Mouse (Mus musculus) 416B (cell line): Measurements from ENCODE around the gene Rasl12.

Source experiments
- DNase-seq: peaks from one replicate; pipeline ENCODE4 v3.0.0; 2011; ENCODE audit warnings: low read depth

The Rasl12 gene

GRCm38 (mm10) chr9:65398279-65398678 is at the start of gene Rasl12:
Rasl12 (plus strand) TSS chr9:65398506.
- no peak for DNase-seq

GRCm38 (mm10) chr9:65353251-65353650 is 45.1 kb upstream of the Rasl12 start:
- peak; percentile 55 for DNase-seq

GRCm38 (mm10) chr9:65356561-65356960 is 41.7 kb upstream of the Rasl12 start:
- DNase-seq = no peak

DNA sequence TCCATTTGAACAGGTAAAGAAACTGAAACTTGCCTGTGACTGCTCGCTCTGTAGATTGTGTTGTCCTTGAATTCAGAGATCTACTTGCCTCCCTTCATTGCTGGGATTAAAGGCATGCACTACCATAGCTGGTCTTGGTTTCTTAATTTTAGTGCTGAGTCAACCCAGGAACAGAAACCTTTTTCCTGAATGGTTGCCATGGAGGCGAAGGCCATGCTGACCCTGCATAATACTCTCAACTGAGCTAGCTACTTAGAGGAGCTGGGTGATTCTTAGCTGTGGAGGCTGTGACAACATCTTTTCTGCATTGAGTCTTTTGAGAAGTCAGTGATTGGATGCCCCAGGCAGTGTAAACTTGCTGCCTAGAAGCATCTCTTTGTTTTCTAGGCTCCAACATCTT is 41.3 kb upstream of the Rasl12 start:
- no peak for DNase-seq

- DNase-seq = no peak
Measured at GRCm38 (mm10) chr9:65358956-65359480, 39.3 kb upstream of the Rasl12 start.

DNA sequence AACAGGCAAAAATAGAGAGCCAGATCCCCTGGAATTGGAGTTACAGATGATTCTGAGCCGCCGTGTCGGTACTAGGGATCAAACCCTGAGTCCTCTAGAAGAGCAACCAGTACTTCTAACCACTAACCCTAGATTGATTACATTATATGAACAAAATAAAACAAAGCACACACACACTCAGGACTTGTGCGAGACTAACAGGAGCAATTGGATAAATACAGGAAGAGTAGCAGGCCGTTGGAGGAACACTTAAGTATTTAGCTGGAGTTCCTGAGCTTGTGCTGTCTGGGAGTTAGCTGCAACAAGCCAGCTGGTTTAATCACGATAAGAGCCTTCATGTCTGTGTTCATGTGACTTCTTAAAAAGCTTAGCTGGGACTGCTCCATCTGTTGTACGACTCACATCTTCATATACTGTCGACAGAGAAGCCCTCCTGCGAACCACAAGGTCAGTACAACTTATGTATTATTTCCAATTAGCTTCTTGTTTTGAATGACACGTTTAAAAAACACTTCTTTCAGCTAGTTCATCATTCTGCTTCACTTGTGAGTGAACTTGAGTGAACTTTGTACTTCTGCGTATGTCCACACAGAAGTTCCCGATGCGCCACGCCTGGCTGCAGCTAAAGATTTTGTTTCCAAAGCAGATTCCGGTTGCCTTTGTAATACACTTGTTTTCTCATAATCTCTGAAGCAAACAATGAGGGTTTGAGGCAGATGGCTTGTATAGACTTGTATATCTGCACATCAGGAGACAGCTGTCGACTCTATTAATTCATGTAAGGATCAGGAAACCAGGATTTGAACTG is 37.5 kb upstream of the Rasl12 start, which contains the start of gene Ubap1l:
Ubap1l (plus strand) TSS at position 401 of the 808 bp plus-strand sequence.
- DNase-seq = no peak

DNA sequence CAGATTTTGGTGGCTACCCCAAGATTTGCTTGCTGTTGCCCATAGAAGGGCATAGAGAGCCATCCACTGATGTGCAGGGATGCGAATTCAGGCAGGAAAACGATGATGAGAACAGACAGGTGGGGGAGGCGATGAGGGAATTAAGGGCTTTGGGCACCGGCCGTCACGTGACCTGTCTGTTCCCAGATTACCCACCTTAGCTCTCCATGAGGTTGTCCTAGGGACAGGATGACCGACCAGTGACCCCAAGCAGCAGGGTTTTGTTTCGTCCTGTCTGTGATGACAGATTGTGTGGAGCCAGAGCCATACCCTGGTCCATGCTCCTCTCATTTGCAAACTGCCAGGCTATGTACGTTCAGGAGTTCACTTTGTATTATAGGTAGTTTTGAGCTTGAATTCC is 34.6 kb upstream of the Rasl12 start:
- no peak for DNase-seq

DNA sequence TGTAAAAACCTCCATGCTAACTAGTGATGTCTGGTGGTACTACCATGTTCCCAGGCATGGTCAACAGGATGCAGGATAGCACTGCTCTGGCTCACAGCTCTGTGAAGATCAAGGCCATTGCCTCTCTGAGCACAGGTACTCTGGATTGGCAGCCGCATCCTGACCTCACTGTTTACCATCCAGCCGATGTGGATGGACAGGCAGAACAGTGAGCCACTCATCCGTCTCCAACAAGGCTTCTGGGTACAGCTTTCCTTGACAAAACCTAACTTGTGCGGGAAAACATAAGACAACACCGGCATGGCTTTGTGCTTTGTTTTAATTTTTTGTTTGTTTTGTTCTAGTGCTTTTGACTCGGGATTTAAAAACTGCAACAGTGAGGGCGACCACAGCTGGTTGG is 32.6 kb upstream of the Rasl12 start:
- DNase-seq = no peak

- no peak for DNase-seq
Measured at GRCm38 (mm10) chr9:65371756-65372155, 26.6 kb upstream of the Rasl12 start.

DNA sequence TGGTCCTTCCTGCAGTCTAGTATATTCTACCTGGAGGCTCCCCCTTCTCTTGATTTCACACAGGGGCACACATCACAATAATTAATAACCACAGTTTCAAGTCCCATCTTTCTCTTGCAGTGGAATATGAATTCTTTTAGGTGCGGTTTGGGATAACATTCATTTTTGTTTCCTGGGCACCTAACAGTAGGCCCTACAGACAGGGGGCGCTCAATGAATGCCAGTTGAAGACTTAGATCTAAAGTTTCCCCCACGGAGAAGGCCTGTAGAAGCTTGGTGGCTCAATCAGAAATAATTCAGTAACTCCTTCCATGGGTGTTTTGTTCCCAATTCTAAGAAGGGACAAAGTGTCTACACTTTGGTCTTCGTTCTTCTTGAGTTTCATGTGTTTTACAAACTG is 25.9 kb upstream of the Rasl12 start:
- DNase-seq = peak; percentile 57

DNA sequence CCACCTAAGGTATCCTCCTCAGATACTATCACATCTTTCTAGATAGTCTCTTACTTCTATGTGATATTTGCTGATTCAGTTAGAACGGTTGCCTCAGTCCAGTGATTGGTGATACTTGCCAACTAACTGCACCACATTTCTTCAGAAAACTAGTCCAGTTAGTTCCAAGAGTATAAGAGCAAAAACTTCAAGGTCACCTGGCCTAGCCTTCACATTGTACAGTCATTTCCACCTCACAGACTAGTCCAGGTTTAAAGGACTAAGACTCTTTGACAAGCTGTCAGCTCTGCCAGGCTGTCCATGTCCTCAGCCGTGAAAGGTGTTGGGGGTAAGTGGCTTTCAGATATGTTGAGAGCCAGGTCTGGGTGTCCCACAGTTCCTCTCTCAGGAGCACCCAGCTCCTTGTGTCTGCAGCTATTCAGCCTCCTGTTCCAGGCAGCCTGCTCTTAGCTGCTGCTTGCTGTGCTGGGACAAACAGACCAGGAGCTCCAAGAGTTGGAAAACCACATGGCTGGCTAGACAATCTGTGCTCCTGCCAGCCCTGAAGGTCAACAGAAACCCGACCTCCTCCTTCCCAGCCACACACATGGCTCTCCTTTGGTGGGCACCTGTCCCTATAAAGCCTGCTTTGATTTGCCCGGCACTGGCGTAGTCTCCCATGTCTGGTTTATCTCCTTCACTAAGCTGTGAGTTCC is 23.7 kb upstream of the Rasl12 start:
- DNase-seq = no peak

DNA sequence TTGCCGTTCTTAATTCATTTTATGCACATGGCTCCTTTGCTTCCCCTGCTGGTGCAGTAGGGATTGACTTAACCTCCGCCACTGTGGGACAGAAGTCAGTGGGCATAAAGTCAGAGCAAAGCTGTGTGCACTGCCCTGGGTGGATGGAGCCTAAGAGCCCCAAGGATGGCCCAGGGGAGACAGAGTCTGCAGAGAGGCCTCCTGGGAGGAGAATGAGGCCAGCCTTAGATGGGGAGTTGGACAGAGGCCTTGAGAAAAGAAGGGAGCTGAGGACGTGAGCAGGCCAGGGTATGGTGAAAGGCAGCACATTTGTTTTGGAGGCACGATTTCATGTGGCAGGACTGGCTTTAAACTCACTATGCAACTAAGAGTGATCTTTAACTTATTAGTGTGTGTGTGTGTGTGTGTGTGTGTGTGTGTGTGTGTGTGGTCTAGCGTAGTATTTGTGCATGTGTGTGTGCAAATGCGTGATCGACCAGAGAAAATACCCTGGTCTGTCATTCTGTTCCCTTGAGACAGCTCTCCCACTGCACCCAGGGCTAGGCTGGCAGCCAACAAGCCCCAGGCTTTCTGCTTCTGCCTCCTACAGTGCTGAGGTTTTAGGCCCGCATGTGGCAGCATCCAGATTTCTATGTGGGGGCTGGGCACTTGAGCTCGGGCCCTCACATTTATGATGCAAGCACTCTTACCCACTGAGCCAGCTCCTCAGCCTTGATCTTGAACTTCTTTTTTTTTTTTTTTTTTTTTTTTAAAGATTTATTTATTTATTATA is 23.0 kb upstream of the Rasl12 start:
- no peak for DNase-seq

DNA sequence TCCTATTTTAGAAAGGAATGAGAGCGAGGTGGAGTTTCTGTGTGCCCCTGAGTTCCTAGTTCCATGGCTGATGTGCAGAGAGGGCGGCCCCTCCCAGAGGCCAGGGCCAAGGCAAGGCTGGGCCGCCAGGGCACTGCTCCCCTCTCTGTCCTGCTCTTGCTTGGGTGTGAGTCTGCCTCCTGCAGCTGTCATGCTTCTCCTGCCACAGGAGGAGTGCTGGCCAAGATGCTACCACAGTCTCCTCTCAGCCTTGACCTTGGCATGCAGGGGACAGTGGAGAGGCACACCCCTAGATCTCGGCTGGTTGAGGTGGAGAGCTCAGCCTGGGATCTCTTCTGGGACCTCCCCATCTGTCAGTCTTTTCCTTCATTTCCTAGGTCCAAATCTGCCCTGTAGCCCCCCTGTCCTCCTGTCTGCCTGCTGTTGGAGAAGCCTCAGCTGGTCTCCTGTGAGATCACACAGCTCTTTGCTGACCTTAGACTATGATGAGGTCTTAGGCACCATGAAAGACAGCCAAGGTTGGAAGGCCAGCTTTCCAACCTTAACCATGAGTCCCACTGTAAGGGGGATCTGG is 17.2 kb upstream of the Rasl12 start:
- no peak for DNase-seq

GRCm38 (mm10) chr9:65382031-65382750 is 16.1 kb upstream of the Rasl12 start:
- DNase-seq = no peak

- DNase-seq = no peak
Measured at GRCm38 (mm10) chr9:65382751-65383097, 15.6 kb upstream of the Rasl12 start.

- DNase-seq = no peak
Measured at GRCm38 (mm10) chr9:65384276-65384675, 14.0 kb upstream of the Rasl12 start.

DNA sequence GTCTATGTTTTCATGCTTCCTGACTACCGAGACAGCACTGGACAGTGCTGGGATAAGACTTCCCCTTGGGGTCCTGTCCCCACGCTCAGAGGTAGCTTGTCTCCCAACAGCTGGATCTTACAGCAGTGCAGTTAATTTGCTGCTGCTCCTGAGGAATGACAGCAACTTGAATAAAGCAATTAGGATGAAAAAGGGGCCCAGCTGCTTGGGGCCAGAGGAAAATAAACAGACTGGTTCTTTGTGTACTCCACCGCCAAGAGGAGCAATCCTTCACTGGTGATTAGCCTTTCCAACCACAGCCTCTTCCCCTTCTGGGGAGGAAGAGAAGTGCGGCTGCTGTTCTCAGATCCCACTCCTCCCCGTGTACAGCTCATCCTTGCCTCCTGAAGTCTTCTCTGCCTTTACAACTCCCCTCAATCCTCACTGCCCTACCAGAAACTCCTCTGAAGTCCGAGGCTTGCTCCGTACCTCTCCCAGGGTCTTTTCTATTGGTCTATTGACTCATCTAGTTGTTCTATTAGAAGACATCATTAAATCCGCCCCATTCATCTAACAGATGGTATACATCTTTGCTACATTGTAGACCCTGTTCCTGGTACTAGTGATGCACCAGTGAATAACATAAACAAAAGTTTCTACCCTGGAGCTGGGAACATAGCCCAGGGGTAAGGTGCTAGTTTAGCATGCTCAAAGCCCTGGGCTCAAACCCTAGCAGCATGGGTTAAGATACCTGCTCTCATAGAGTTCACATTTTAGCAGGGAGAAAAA is 11.7 kb upstream of the Rasl12 start:
- DNase-seq = peak; percentile 18

- no peak for DNase-seq
Measured at GRCm38 (mm10) chr9:65390752-65391612, 7.3 kb upstream of the Rasl12 start.

DNA sequence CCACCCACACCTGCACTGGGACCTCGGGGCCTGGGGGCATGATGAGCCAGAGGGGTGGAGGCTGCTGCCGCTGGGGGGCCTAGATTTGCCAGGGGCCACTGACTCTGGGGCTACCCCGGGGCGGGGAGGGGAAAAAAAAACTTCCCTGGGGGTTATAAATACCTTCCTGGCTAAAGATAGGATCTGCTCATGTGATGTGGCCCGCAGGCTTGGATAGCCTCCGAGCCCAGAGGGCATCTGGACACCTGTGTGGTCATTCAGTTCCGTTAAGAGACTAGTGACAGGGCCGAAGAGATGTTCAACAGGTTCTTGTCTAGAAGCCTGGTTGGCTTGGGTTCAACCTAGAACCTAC is 6.7 kb upstream of the Rasl12 start, which contains the start of gene Kbtbd13:
Kbtbd13 (minus strand) TSS at position 40 of the 352 bp plus-strand sequence.
- DNase-seq = no peak
